ENCODE assay signal across 9 mouse cellular contexts in genomic region chr7:141611711-141612370, GRCm38 (mm10).
A peak's percentile ranks its signal among the peaks of the same experiment; 100 is the strongest.
DNase-seq lines count a peak whose midpoint lies in the region.
"Had no signal": no experiment of that assay in that cellular context is flagged by ENCODE, and none has a peak within 500 bp of the region (broad histone marks: within the 10 kb centered on the region; RNA-seq: fewer than 3 reads in every experiment).

No protein-coding gene starts in this region.

- peak; percentile 41 to 42 for DNase-seq in cerebellum, adult 18-20 months
- DNase-seq in cerebellum, postnatal 4 days (ENCODE audit: low spot score in 2 of 2): no peak
- DNase-seq in right cerebral cortex, adult 18-20 months: peak; percentile 17
- DNase-seq in right cerebral cortex, postnatal 4 days: no peak
- peak; percentile 79 for DNase-seq in kidney, postnatal 10 days
- DNase-seq in yolk sac, embryonic 10.5 days (ENCODE audit: low spot score): no peak
- DNase-seq in embryo, embryonic 11 days: no peak
- no peak for DNase-seq in thymus, adult 18-20 months
- DNase-seq: thymus, postnatal 4 days had no signal

Comparison
In these comparisons a context has a peak if more than half of its experiments do, and no peak if none do; other contexts are left out.
1. DNase-seq: peak in cerebellum, adult 18-20 months (2 of 2), right cerebral cortex, adult 18-20 months (single experiment) and kidney, postnatal 10 days (single experiment); none in cerebellum, postnatal 4 days (0 of 2), right cerebral cortex, postnatal 4 days (single experiment), yolk sac, embryonic 10.5 days (single experiment), embryo, embryonic 11 days (single experiment) and thymus, adult 18-20 months (0 of 2).